Mouse (Mus musculus) hindbrain, embryonic 15.5 days (tissue): Measurements from ENCODE around the gene Stil. TPM values are rescaled to one million over a fixed set of nuclear protein-coding genes. Genes with fewer than 3 reads are reported as not detected.

Experiments used
- ATAC-seq: fragments of 200-750 bp; cut with Nextera tagmentation; 2 replicates; pipeline ENCODE4 v1.8.0; 2017; ENCODE audit warnings: low read depth, moderate number of reproducible peaks, moderate TSS enrichment; ENCODE audit not compliant: low FRiP score
- H3K27ac ChIP-seq: fragments of 300-500 bp; sonication (generic); replicated peaks from 2 replicates; pipeline ENCODE4 v1.5.1; 2015; ENCODE audit warnings: mild to moderate bottlenecking, inconsistent platforms
- H3K27me3 ChIP-seq: fragments of 300-500 bp; sonication (generic); 2 replicates; pipeline ENCODE4 v1.6.1; 2015; ENCODE audit warnings: control low read depth, inconsistent platforms
- H3K36me3 ChIP-seq: fragments of 300-500 bp; sonication (generic); 2 replicates; pipeline ENCODE4 v1.6.1; 2015; ENCODE audit warnings: control low read depth, inconsistent platforms
- H3K4me1 ChIP-seq: fragments of 300-500 bp; sonication (generic); replicated peaks from 2 replicates; pipeline ENCODE4 v1.6.1; 2015; ENCODE audit warnings: control low read depth, inconsistent platforms
- H3K4me2 ChIP-seq: fragments of 300-500 bp; sonication (generic); 2 replicates; pipeline ENCODE4 v1.6.1; 2015; ENCODE audit warnings: moderate library complexity, mild to moderate bottlenecking, inconsistent platforms
- H3K4me3 ChIP-seq: fragments of 300-500 bp; sonication (generic); 2 replicates; pipeline ENCODE4 v1.5.1; 2015; ENCODE audit warnings: mild to moderate bottlenecking, inconsistent platforms
- H3K9ac ChIP-seq: fragments of 300-500 bp; sonication (generic); 2 replicates; pipeline ENCODE4 v1.6.1; 2015; ENCODE audit warnings: inconsistent platforms
- H3K9me3 ChIP-seq: fragments of 300-500 bp; sonication (generic); 2 replicates; pipeline ENCODE4 v1.6.1; 2016; ENCODE audit warnings: control low read depth, inconsistent platforms
- WGBS: fragments of 180-500 bp; shearing (Covaris S2); methylation state at CpG from one replicate; pipeline ENCODE4 v1.1.7; 2015; 5-methylcytosine and 5-hydroxymethylcytosine counted together
- polyA plus RNA-seq: library from polyadenylated mRNA; unstranded; fragments of >200 nt; fragmentation: Nextera tagmentation; extraction: Ambion mirVana; gene quantifications from 2 replicates; pipeline ENCODE4 v1.2.1, GENCODE M21; 2015

The Stil gene
- polyA plus RNA-seq, 1 experiment from 2014 or later = 2.6 TPM

- peaks cover 8% of the 10 kb centered on the region for H3K4me1 ChIP-seq
- ATAC-seq = no peak
- H3K36me3 ChIP-seq = no peaks in the 10 kb centered on the region
- WGBS = 69% methylated on average over 5 of the region's 5 CpGs
- no peak overlapping the region for H3K4me3 ChIP-seq
- H3K27ac ChIP-seq = no peak overlapping the region
- no peak overlapping the region for H3K9ac ChIP-seq
- peaks cover 77% of the 10 kb centered on the region for H3K27me3 ChIP-seq
- no peak overlapping the region for H3K4me2 ChIP-seq
- no peaks in the 10 kb centered on the region for H3K9me3 ChIP-seq
These were observed 51.3 kb downstream of the Stil start for GRCm38 (mm10) chr4:115051245-115051644.

DNA sequence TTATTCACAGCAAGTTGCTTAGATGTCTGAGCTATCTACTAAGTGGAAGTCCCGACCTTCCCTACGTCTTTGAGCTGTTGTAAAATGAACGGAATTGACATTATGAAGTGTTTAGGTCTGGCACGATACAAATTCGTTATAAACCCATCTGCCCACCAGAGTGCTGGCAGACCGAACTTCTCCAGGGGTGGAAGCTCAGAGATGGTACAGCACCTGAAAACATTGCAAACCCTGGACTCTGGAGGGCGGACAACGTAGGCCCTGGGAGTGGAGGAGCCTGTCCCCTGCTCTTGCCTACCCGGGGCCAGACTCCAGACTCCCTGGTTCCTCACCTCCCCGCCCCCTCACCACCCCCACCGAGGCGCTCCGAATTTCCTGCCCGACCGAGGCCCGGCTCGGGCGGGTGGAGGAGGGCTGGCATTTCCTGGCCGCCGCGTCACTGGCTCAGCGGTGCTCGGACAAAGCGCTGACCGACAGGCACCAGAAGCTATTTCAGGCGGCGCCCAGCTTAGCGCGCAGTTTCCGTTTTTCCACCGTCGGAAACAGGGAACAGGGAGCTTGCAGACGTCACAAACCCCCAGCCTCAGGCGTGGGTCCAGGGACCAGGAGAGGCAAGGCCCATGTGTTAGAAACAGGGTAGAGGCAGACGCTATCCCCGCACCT, 52.5 kb downstream of the Stil start:
- H3K27me3 ChIP-seq = peaks cover 77% of the 10 kb centered on the region
- peak; percentile 25; the same call in 1 of the 2 replicates for ATAC-seq
- H3K9me3 ChIP-seq = no peaks in the 10 kb centered on the region
- no peaks in the 10 kb centered on the region for H3K36me3 ChIP-seq
- peak overlapping the region; percentile 23 for H3K4me3 ChIP-seq
- WGBS = 2% methylated on average over 36 of the region's 36 CpGs
- H3K9ac ChIP-seq = 0 out of 2 replicates have a peak overlapping the region, but pooled peaks have one; percentile 3
- no peak overlapping the region for H3K27ac ChIP-seq
- peak overlapping the region; percentile 48 for H3K4me2 ChIP-seq
- peaks cover 17% of the 10 kb centered on the region for H3K4me1 ChIP-seq

- H3K4me3 ChIP-seq = no peak overlapping the region
- H3K4me1 ChIP-seq = peaks cover 17% of the 10 kb centered on the region
- no peaks in the 10 kb centered on the region for H3K36me3 ChIP-seq
- H3K9ac ChIP-seq = no peak overlapping the region
- H3K9me3 ChIP-seq = no peaks in the 10 kb centered on the region
- H3K27ac ChIP-seq = no peak overlapping the region
- H3K27me3 ChIP-seq = peaks cover 75% of the 10 kb centered on the region
- 10% methylated on average over 2 of the region's 2 CpGs for WGBS
- H3K4me2 ChIP-seq = no peak overlapping the region
- ATAC-seq = no peak
These were observed 55.1 kb downstream of the Stil start for GRCm38 (mm10) chr4:115055044-115055443.

- peaks cover 17% of the 10 kb centered on the region for H3K4me1 ChIP-seq
- no peak for ATAC-seq
- no peaks in the 10 kb centered on the region for H3K9me3 ChIP-seq
- peaks cover 75% of the 10 kb centered on the region for H3K27me3 ChIP-seq
- H3K4me3 ChIP-seq = no peak overlapping the region
- 20% methylated on average over 3 of the region's 3 CpGs for WGBS
- H3K9ac ChIP-seq = no peak overlapping the region
- H3K27ac ChIP-seq = no peak overlapping the region
- H3K36me3 ChIP-seq = no peaks in the 10 kb centered on the region
- H3K4me2 ChIP-seq = peak overlapping the region; percentile 50; the same call in 1 of the 2 replicates
These were observed 55.7 kb downstream of the Stil start for GRCm38 (mm10) chr4:115055691-115056090.

GRCm38 (mm10) chr4:115056371-115056920, 56.5 kb downstream of the Stil start, which contains the start of gene Tal1:
Gene Tal1, plus strand, starts transcription at chr4:115056426.
- H3K4me3 ChIP-seq = peak within 1 kb of the TSS; percentile 32
- under 1% methylated on average over 58 of the region's 60 CpGs for WGBS
- peaks cover 17% of the 10 kb centered on the region for H3K4me1 ChIP-seq
- H3K27ac ChIP-seq = peak within 1 kb of the TSS; percentile 78
- peak; percentile 46; the same call in 1 of the 2 replicates for ATAC-seq
- peaks cover 75% of the 10 kb centered on the region for H3K27me3 ChIP-seq
- H3K36me3 ChIP-seq = no peaks in the 10 kb centered on the region
- peak within 1 kb of the TSS; percentile 34 for H3K9ac ChIP-seq
- H3K9me3 ChIP-seq = no peaks in the 10 kb centered on the region
- H3K4me2 ChIP-seq = peak within 1 kb of the TSS; percentile 50

- Histone ChIP-seq H3K4me1 (peaks cover 17% of the 10 kb centered on the region), H3K36me3 (no peaks in the 10 kb centered on the region), H3K27me3 (peaks cover 75% of the 10 kb centered on the region), H3K9me3 (no peaks in the 10 kb centered on the region), H3K4me3 (peak overlapping the region; percentile 32), H3K9ac (peak overlapping the region; percentile 34), H3K4me2 (peak overlapping the region; percentile 50), H3K27ac (peak overlapping the region; percentile 78)
- ATAC-seq = peak; percentile 80
- WGBS = under 1% methylated on average over 48 of the region's 48 CpGs
These were observed 57.1 kb downstream of the Stil start for GRCm38 (mm10) chr4:115056921-115057673.

DNA sequence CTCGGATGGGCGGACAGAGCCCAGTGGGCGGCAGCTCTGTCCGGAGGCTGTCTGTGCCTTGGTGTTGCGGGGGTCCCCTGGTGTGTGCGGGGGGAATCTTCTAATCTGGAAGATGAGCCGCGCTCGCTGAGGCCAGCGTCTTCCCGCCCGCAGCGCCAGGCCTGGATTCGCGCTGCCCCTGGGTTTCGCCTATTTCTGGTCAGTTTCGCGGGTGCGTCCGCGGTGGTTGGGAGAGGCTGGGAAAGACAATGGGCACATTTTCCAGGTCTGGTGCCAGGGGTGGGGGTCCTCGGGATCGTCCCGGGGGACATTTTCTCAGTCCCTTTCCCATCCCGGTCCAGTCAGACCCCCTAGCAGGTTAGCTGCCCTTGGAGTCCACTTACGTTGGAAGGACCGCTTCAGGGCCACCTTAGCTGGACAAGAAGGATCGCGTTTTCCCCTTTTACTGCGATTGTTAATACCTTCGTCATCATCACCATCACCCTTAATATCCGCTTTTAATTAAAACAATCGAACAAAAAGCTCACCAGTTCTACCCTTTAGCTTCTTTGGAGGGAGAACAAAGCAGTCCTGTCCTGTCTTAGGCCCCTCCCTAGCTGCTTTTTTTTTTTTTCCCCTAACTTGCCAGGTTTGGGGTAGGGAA, 57.8 kb downstream of the Stil start:
- under 1% methylated on average over 33 of the region's 33 CpGs for WGBS
- peak; percentile 19; the same call in 1 of the 2 replicates for ATAC-seq
- Histone ChIP-seq H3K4me3 (peak overlapping the region; percentile 32), H3K9ac (peak overlapping the region; percentile 5; the same call in 1 of the 2 replicates), H3K27me3 (peaks cover 75% of the 10 kb centered on the region), H3K9me3 (no peaks in the 10 kb centered on the region), H3K27ac (peak overlapping the region; percentile 78), H3K4me2 (peak overlapping the region; percentile 50; the same call in 1 of the 2 replicates), H3K4me1 (peaks cover 14% of the 10 kb centered on the region), H3K36me3 (no peaks in the 10 kb centered on the region)

- peaks cover 73% of the 10 kb centered on the region for H3K27me3 ChIP-seq
- H3K27ac ChIP-seq = peak overlapping the region; percentile 78
- WGBS = under 1% methylated on average over 20 of the region's 20 CpGs
- peak overlapping the region; percentile 32 for H3K4me3 ChIP-seq
- no peaks in the 10 kb centered on the region for H3K9me3 ChIP-seq
- peaks cover 18% of the 10 kb centered on the region for H3K4me1 ChIP-seq
- H3K36me3 ChIP-seq = no peaks in the 10 kb centered on the region
- peak overlapping the region; percentile 29; the same call in 1 of the 2 replicates for H3K4me2 ChIP-seq
- 0 out of 2 replicates have a peak overlapping the region, but pooled peaks have one; percentile 5 for H3K9ac ChIP-seq
- ATAC-seq = no peak
These were observed 58.4 kb downstream of the Stil start for GRCm38 (mm10) chr4:115058317-115058761.

- H3K9me3 ChIP-seq = no peaks in the 10 kb centered on the region
- 1% methylated on average over 23 of the region's 23 CpGs for WGBS
- peaks cover 73% of the 10 kb centered on the region for H3K27me3 ChIP-seq
- no peak overlapping the region for H3K9ac ChIP-seq
- no peaks in the 10 kb centered on the region for H3K36me3 ChIP-seq
- H3K4me2 ChIP-seq = peak overlapping the region; percentile 29
- peak overlapping the region; percentile 32 for H3K4me3 ChIP-seq
- peak overlapping the region; percentile 78 for H3K27ac ChIP-seq
- peaks cover 25% of the 10 kb centered on the region for H3K4me1 ChIP-seq
- no peak for ATAC-seq
These were observed 59.1 kb downstream of the Stil start for GRCm38 (mm10) chr4:115058871-115059590.

DNA sequence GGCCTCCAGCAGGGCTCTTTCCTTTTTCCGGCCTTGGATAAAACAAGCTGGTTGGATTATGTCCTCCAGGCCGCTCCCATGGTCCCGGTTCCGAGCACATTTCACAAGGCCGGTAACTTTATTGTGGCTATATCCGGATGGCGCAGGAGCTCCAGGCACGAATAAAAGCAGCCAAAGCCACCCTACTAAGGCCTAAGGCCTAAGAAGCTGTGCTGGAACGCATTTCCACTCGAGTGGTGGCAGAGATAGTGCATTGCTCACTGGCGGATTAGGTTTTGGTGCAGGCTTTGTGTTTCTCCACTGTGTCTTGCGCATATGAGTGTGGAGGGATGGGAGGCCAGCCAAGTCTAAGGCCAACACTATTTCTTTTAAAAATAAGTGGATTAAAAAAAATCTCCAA, 59.9 kb downstream of the Stil start:
- Histone ChIP-seq H3K9ac (no peak overlapping the region), H3K27ac (0 out of 2 replicates have a peak overlapping the region, but pooled peaks have one; percentile 5), H3K27me3 (peaks cover 73% of the 10 kb centered on the region), H3K4me1 (peaks cover 27% of the 10 kb centered on the region), H3K9me3 (no peaks in the 10 kb centered on the region), H3K36me3 (no peaks in the 10 kb centered on the region), H3K4me2 (peak overlapping the region; percentile 29; the same call in 1 of the 2 replicates), H3K4me3 (peak overlapping the region; percentile 32)
- WGBS = 6% methylated on average over 12 of the region's 12 CpGs
- no peak for ATAC-seq

DNA sequence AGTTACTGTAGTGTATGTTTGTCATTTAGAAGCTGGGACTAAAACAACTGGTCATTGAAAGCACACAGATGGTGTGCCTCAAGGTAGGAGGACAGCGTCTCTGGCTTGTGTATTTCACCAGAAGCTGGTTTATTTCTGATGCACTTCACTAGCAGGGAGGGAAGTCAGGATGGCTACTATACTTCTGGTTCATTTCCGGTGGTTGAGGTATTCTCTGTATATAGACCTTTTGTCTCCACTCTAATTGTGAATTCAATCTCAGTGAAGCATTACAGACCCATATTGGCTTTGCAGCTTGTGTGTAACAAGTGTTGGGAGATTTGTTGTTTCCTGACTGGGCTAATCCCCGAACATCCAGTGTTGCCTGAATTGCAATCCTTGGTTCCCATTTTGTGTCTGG, 60.8 kb downstream of the Stil start:
- H3K27ac ChIP-seq = no peak overlapping the region
- H3K4me1 ChIP-seq = peaks cover 27% of the 10 kb centered on the region
- 14% methylated on average over 3 of the region's 3 CpGs for WGBS
- peak overlapping the region; percentile 8; the same call in 1 of the 2 replicates for H3K4me2 ChIP-seq
- peaks cover 73% of the 10 kb centered on the region for H3K27me3 ChIP-seq
- no peaks in the 10 kb centered on the region for H3K9me3 ChIP-seq
- H3K4me3 ChIP-seq = peak overlapping the region; percentile 32
- no peak overlapping the region for H3K9ac ChIP-seq
- H3K36me3 ChIP-seq = no peaks in the 10 kb centered on the region
- no peak for ATAC-seq
